Mouse (Mus musculus) limb, embryonic 14.5 days (tissue): ENCODE data around the gene Ppp6r3. TPM values are rescaled to one million over a fixed set of nuclear protein-coding genes. Genes with fewer than 3 reads are reported as not detected.

Experiments used
- ATAC-seq: fragments of 200-750 bp; cut with Nextera tagmentation; 2 replicates; pipeline ENCODE4 v1.8.0; 2017; ENCODE audit warnings: low read depth, moderate number of reproducible peaks, moderate TSS enrichment; ENCODE audit not compliant: low FRiP score
- DNase-seq: peaks from one replicate; pipeline ENCODE4 v3.0.0-alpha.2; 2015; ENCODE audit warnings: low spot score
- H3K27ac ChIP-seq: fragments of 300-500 bp; sonication (generic); replicated peaks from 2 replicates; pipeline ENCODE4 v1.5.1; 2014; ENCODE audit warnings: low read depth, mild to moderate bottlenecking, low read length, moderate library complexity, mixed read lengths
- H3K27me3 ChIP-seq: fragments of 300-500 bp; sonication (generic); 2 replicates; pipeline ENCODE4 v1.6.1; 2014; ENCODE audit warnings: low read length, mixed read lengths; ENCODE audit not compliant: control insufficient read depth, insufficient read depth
- H3K36me3 ChIP-seq: fragments of 300-500 bp; sonication (generic); 2 replicates; pipeline ENCODE4 v1.6.1; 2014; ENCODE audit warnings: mild to moderate bottlenecking, low read length, moderate library complexity, mixed read lengths; ENCODE audit not compliant: control insufficient read depth, insufficient read depth
- H3K4me1 ChIP-seq: fragments of 300-500 bp; sonication (generic); 2 replicates; pipeline ENCODE4 v1.6.1; 2014; ENCODE audit warnings: antibody characterized with exemption, low read length, mixed read lengths; ENCODE audit not compliant: control insufficient read depth, insufficient read depth
- H3K4me2 ChIP-seq: fragments of 300-500 bp; sonication (generic); replicated peaks from 2 replicates; pipeline ENCODE4 v1.6.1; 2014; ENCODE audit warnings: low read depth, mild to moderate bottlenecking, low read length, moderate library complexity; ENCODE audit not compliant: severe bottlenecking
- H3K4me3 ChIP-seq: fragments of 300-500 bp; sonication (generic); replicated peaks from 2 replicates; pipeline ENCODE4 v1.5.1; 2014; ENCODE audit warnings: low read length
- H3K9ac ChIP-seq: fragments of 300-500 bp; sonication (generic); 2 replicates; pipeline ENCODE4 v1.6.1; 2014; ENCODE audit warnings: mild to moderate bottlenecking, low read depth, low read length, moderate library complexity; ENCODE audit not compliant: severe bottlenecking
- H3K9me3 ChIP-seq: fragments of 300-500 bp; sonication (generic); 2 replicates; pipeline ENCODE4 v1.6.1; 2016; ENCODE audit warnings: low read length; ENCODE audit not compliant: control insufficient read depth
- POLR2A ChIP-seq: fragments of 200-500 bp; IDR thresholded peaks from 2 replicates; pipeline ENCODE4 v1.8.0; 2012; ENCODE audit warnings: inconsistent platforms, mild to moderate bottlenecking, moderate library complexity, borderline replicate concordance; ENCODE audit not compliant: insufficient read depth, insufficient read length; ENCODE audit errors: extremely low read depth
- WGBS: fragments of 180-500 bp; shearing (Covaris S2); extraction: QIAGEN DNeasy Blood & Tissue Kit; methylation state at CpG from one replicate; pipeline ENCODE4 v1.1.7; 2014; 5-methylcytosine and 5-hydroxymethylcytosine counted together
- polyA plus RNA-seq, 2 experiments: library from polyadenylated mRNA; depleted of rRNA in 1 of 2; stranded (reverse) in 1 of 2; unstranded in 1 of 2; fragments of >200 nt; fragmentation: Nextera tagmentation in 1 of 2; extraction: Ambion mirVana in 1 of 2; gene quantifications; 2 replicates each; pipeline versions ENCODE4 v1.2.1 to v1.2.3; 2012 to 2014

The Ppp6r3 gene
- polyA plus RNA-seq, 2 experiments, result 61.3 to 78.7 TPM

DNA sequence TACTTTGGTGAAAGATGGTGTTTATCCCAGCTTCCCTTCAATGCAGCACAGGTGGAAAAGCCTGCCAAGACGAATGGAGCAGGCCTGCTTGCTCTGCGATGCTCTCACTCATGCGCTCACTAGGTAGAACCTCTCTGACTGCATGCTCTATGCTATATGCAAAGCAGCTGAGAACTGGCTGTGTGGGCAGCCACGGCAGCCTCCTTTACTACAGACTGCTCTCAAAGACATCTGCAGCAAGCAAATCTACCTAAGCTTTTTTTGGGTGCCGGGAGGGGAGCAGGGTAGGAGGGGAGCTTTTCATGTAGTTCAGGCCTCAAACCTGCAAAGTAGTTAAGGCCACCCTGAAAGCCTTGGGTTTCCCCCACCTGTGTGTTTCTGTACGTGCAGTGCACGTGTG, 92.7 kb downstream of the Ppp6r3 start:
- no peak overlapping the region for H3K4me3 ChIP-seq
- ATAC-seq, result no peak
- no peaks in the 10 kb centered on the region for H3K4me1 ChIP-seq
- peaks cover 88% of the 10 kb centered on the region for H3K36me3 ChIP-seq
- no peak overlapping the region for H3K4me2 ChIP-seq
- H3K27me3 ChIP-seq, result no peaks in the 10 kb centered on the region
- no peak overlapping the region for H3K9ac ChIP-seq
- WGBS, result 96% methylated on average over 7 of the region's 7 CpGs
- TF ChIP-seq POLR2A, result no peak
- no peak overlapping the region for H3K27ac ChIP-seq
- H3K9me3 ChIP-seq, result no peaks in the 10 kb centered on the region
- no peak for DNase-seq

DNA sequence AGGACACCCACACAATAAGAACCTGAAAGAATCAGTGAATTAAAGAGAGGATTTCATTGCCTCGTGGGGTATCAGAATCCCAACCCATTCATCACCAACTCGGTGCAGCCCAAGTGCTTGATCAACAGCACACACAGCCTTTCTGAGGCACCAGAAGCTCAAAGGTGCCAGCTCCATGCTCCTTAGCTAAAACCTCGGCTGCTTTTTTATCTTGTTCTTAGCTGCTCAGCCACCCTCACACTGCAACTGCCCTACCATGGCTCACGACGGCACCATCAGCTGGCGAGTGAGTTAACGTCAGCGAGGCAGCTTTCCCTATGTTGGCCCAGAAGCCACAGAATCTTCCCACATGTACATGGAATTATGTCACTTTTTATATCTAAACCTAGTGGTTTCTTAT, 95.4 kb downstream of the Ppp6r3 start:
- Histone ChIP-seq H3K4me3 (no peak overlapping the region), H3K27ac (no peak overlapping the region), H3K9me3 (no peaks in the 10 kb centered on the region), H3K36me3 (peaks cover 83% of the 10 kb centered on the region), H3K4me2 (no peak overlapping the region), H3K4me1 (no peaks in the 10 kb centered on the region), H3K27me3 (no peaks in the 10 kb centered on the region), H3K9ac (no peak overlapping the region)
- DNase-seq (no peak), ATAC-seq (no peak)
- 93% methylated on average over 8 of the region's 8 CpGs for WGBS
- TF ChIP-seq POLR2A, result no peak

GRCm38 (mm10) chr19:3476996-3477395, 98.6 kb downstream of the Ppp6r3 start:
- H3K4me3 ChIP-seq, result no peak overlapping the region
- DNase-seq, result no peak
- no peak for ATAC-seq
- H3K27me3 ChIP-seq, result no peaks in the 10 kb centered on the region
- no peak overlapping the region for H3K27ac ChIP-seq
- 96% methylated on average over 3 of the region's 3 CpGs for WGBS
- peaks cover 82% of the 10 kb centered on the region for H3K36me3 ChIP-seq
- H3K4me2 ChIP-seq, result no peak overlapping the region
- no peaks in the 10 kb centered on the region for H3K9me3 ChIP-seq
- no peak for TF ChIP-seq POLR2A
- no peaks in the 10 kb centered on the region for H3K4me1 ChIP-seq
- no peak overlapping the region for H3K9ac ChIP-seq

DNA sequence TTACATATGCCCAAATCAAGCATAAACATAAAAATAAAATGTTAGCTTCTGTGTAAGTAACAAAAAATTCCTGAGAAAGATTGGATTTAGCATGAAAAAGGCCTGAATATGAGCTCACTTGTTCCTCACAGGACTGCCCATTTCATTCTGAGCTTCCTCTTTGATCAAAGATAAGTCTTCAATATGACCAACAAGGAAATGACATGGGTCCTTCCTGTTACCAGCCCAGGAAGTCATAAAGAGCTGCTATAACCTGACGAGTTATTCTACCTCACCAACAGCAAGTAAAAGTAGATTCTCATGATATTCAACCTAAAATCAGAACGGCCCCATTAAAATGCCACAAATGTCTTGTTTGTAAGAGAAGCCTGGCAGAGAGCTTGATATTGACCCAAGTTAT, 104.3 kb downstream of the Ppp6r3 start:
- TF ChIP-seq POLR2A, result no peak
- Histone ChIP-seq H3K27ac (no peak overlapping the region), H3K36me3 (peaks cover 93% of the 10 kb centered on the region), H3K27me3 (no peaks in the 10 kb centered on the region), H3K4me3 (no peak overlapping the region), H3K4me2 (no peak overlapping the region), H3K4me1 (no peaks in the 10 kb centered on the region), H3K9ac (no peak overlapping the region), H3K9me3 (no peaks in the 10 kb centered on the region)
- 94% methylated on average over 2 of the region's 2 CpGs for WGBS
- no peak for DNase-seq
- ATAC-seq, result no peak

GRCm38 (mm10) chr19:3467574-3467973, 108.0 kb downstream of the Ppp6r3 start:
- no peaks in the 10 kb centered on the region for H3K4me1 ChIP-seq
- DNase-seq (no peak), ATAC-seq (no peak)
- no peak overlapping the region for H3K9ac ChIP-seq
- H3K27me3 ChIP-seq, result no peaks in the 10 kb centered on the region
- no peaks in the 10 kb centered on the region for H3K9me3 ChIP-seq
- TF ChIP-seq POLR2A, result no peak
- H3K27ac ChIP-seq, result no peak overlapping the region
- no peak overlapping the region for H3K4me2 ChIP-seq
- H3K4me3 ChIP-seq, result no peak overlapping the region
- WGBS, result 92% methylated on average over 7 of the region's 7 CpGs
- H3K36me3 ChIP-seq, result peaks cover 100% of the 10 kb centered on the region

GRCm38 (mm10) chr19:3459986-3460385, 115.6 kb downstream of the Ppp6r3 start:
- no peak overlapping the region for H3K4me3 ChIP-seq
- peaks cover 98% of the 10 kb centered on the region for H3K36me3 ChIP-seq
- no peak overlapping the region for H3K4me2 ChIP-seq
- no peak overlapping the region for H3K27ac ChIP-seq
- ATAC-seq (no peak), DNase-seq (no peak)
- no peak overlapping the region for H3K9ac ChIP-seq
- 88% methylated on average over 3 of the region's 3 CpGs for WGBS
- TF ChIP-seq POLR2A, result no peak
- no peaks in the 10 kb centered on the region for H3K4me1 ChIP-seq
- H3K27me3 ChIP-seq, result no peaks in the 10 kb centered on the region
- H3K9me3 ChIP-seq, result no peaks in the 10 kb centered on the region
